Mouse (Mus musculus) bone marrow, adult 2 months (tissue): ENCODE data around the gene 3110082I17Rik. TPM values are rescaled to one million over a fixed set of nuclear protein-coding genes. Genes with fewer than 3 reads are reported as not detected.

Experiments
- H3K27ac ChIP-seq: fragments of 200-500 bp; 2 replicates; pipeline ENCODE4 v1.5.1; 2012; ENCODE audit warnings: low read depth, mild to moderate bottlenecking, control low read depth, inconsistent platforms, low read length; ENCODE audit not compliant: control insufficient read depth, poor library complexity, insufficient read depth
- H3K4me1 ChIP-seq: fragments of 200-500 bp; 2 replicates; pipeline ENCODE4 v1.6.1; 2011; ENCODE audit warnings: low read length; ENCODE audit not compliant: control insufficient read depth, insufficient read depth
- H3K4me3 ChIP-seq: fragments of 200-500 bp; replicated peaks from 2 replicates; pipeline ENCODE3; 2011; ENCODE audit warnings: mild to moderate bottlenecking, low read depth, low read length, control low read depth; ENCODE audit not compliant: control insufficient read depth
- CTCF ChIP-seq: fragments of 200-500 bp; IDR thresholded peaks from 2 replicates; pipeline ENCODE4 v1.5.1; 2011; ENCODE audit warnings: low read length, control low read depth; ENCODE audit not compliant: control insufficient read depth, insufficient read depth
- POLR2A ChIP-seq: fragments of 200-500 bp; IDR thresholded peaks from 2 replicates; pipeline ENCODE4 v1.6.1; 2011; ENCODE audit warnings: low read depth, mild to moderate bottlenecking, control low read depth, low read length, borderline replicate concordance; ENCODE audit not compliant: control insufficient read depth
- WGBS: fragments of 180-500 bp; shearing (Covaris S2); methylation state at CpG from one replicate; pipeline ENCODE4 v1.1.7; 2018; 5-methylcytosine and 5-hydroxymethylcytosine counted together
- polyA plus RNA-seq: library from polyadenylated mRNA; stranded (reverse); fragments of >200 nt; gene quantifications from 2 replicates; pipeline ENCODE4 v1.2.4, GENCODE M21; 2011; ENCODE audit warnings: low replicate concordance; ENCODE audit not compliant: missing spikeins, insufficient read depth, insufficient read length

The 3110082I17Rik gene
- polyA plus RNA-seq, 1 experiment = 12.8 TPM

GRCm38 (mm10) chr5:139491348-139491747 is 31.0 kb upstream of the 3110082I17Rik start:
- Histone ChIP-seq H3K4me3 (no peak overlapping the region), H3K4me1 (no peaks in the 10 kb centered on the region), H3K27ac (no peak overlapping the region)
- TF ChIP-seq CTCF (no peak), POLR2A (no peak)
- WGBS = 68% methylated on average over 8 of the region's 8 CpGs

GRCm38 (mm10) chr5:139490131-139490530 is 29.8 kb upstream of the 3110082I17Rik start:
- TF ChIP-seq CTCF (no peak), POLR2A (no peak)
- 78% methylated on average over 11 of the region's 11 CpGs for WGBS
- Histone ChIP-seq H3K4me1 (no peaks in the 10 kb centered on the region), H3K27ac (no peak overlapping the region), H3K4me3 (no peak overlapping the region)

- peak within 1 kb of the TSS; percentile 52 for H3K27ac ChIP-seq
- whole genome bisulfite sequencing = under 1% methylated on average over 42 of the region's 42 CpGs
- peaks cover 4% of the 10 kb centered on the region; the same call in 1 of the 2 replicates for H3K4me1 ChIP-seq
- H3K4me3 ChIP-seq = peak within 1 kb of the TSS; percentile 94
- TF ChIP-seq POLR2A (peak; percentile 70), CTCF (no peak)
Measured at GRCm38 (mm10) chr5:139484185-139484814, 24.0 kb upstream of the 3110082I17Rik start, which contains the start of gene Zfand2a. Gene Zfand2a, minus strand, starts transcription at chr5:139484549.

DNA sequence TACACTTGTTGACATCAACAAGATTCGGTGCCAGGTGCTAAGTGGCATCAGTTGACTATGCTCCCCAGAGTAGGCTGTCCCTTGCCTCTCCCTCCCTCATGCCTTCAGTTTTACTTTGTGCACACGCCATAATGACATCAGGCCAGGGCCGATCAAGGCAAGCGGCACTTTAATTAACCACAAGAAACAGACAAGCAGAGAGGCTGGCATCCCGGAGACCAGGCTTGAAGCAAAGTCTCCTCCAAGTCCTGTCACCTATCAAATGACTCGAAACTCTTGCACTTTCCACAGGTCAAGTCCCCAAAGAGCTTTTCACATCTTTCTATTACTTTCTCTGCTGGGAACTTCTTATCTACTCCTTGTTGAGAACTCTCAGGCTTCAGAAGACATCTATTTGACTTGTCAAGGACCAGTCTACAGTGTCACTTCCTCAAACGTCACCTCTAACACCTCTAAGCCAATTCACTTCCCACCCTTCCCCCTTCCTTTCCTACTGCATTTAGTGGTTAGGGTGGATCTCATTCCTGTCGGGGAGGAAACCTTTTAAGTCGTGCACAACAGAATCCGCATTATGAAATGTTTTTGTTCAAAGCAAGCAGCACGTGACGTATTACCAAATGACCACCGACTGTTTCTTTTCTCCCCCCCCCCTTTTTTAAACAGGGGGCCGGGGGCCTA is 23.0 kb upstream of the 3110082I17Rik start:
- TF ChIP-seq CTCF (no peak), POLR2A (no peak)
- peaks cover 4% of the 10 kb centered on the region; the same call in 1 of the 2 replicates for H3K4me1 ChIP-seq
- H3K4me3 ChIP-seq = peak overlapping the region; percentile 94
- 36% methylated on average over 14 of the region's 14 CpGs for WGBS
- H3K27ac ChIP-seq = peak overlapping the region; percentile 52; the same call in 1 of the 2 replicates

DNA sequence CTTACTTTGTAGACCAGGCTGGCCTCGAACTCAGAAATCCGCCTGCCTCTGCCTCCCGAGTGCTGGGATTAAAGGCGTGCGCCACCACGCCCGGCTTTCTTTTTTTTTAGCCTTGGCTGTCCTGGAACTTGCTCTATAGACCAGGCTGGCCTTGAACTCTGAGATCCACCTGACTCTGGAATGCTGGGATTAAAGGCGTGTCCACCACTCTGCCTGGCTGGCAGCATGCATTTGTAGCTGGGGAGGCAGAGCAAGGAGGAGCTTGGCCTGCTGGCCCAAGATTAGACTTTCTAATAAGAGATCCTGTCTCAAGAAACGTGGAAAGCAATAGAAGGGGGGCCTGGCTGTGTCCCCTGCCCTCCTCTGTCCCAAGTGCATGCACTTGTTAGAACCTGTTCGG is 20.1 kb upstream of the 3110082I17Rik start:
- 88% methylated on average over 10 of the region's 10 CpGs for WGBS
- no peak for TF ChIP-seq POLR2A
- TF ChIP-seq CTCF = no peak

GRCm38 (mm10) chr5:139479088-139479487 is 18.8 kb upstream of the 3110082I17Rik start:
- Histone ChIP-seq H3K4me3 (no peak overlapping the region), H3K4me1 (peaks cover 4% of the 10 kb centered on the region; the same call in 1 of the 2 replicates), H3K27ac (no peak overlapping the region)
- 77% methylated on average over 8 of the region's 8 CpGs for WGBS
- TF ChIP-seq CTCF (no peak), POLR2A (no peak)

More for the DNA sequence above, 20.1 kb upstream of the 3110082I17Rik start:
- Histone ChIP-seq H3K4me3 (no peak overlapping the region), H3K27ac (no peak overlapping the region), H3K4me1 (peaks cover 4% of the 10 kb centered on the region; the same call in 1 of the 2 replicates)

GRCm38 (mm10) chr5:139474741-139475140 is 14.4 kb upstream of the 3110082I17Rik start:
- WGBS = 84% methylated on average over 9 of the region's 9 CpGs
- H3K4me3 ChIP-seq = no peak overlapping the region
- no peak overlapping the region for H3K27ac ChIP-seq
- H3K4me1 ChIP-seq = no peaks in the 10 kb centered on the region
- TF ChIP-seq POLR2A (no peak), CTCF (no peak)

- WGBS = 54% methylated on average over 5 of the region's 5 CpGs
- no peaks in the 10 kb centered on the region for H3K4me1 ChIP-seq
- H3K4me3 ChIP-seq = no peak overlapping the region
- TF ChIP-seq POLR2A (no peak), CTCF (peak; percentile 24; the same call in 1 of the 2 replicates)
- no peak overlapping the region for H3K27ac ChIP-seq
Measured at GRCm38 (mm10) chr5:139467998-139468397, 7.7 kb upstream of the 3110082I17Rik start.
